Mouse (Mus musculus) hindbrain, embryonic 16.5 days (tissue): ENCODE results near the gene Atpif1. TPM values are rescaled to one million over a fixed set of nuclear protein-coding genes. Genes with fewer than 3 reads are reported as not detected.
"Not testable (repeated sequence)": the region's sequence is repeated elsewhere in the genome, so short reads cannot be mapped to it uniquely, and the experiment has no call there.

Source experiments
- ATAC-seq: fragments of 200-750 bp; cut with Nextera tagmentation; 2 replicates; pipeline ENCODE4 v1.8.0; 2017; ENCODE audit warnings: moderate TSS enrichment, moderate library complexity
- H3K27ac ChIP-seq: fragments of 300-500 bp; sonication (generic); 2 replicates; pipeline ENCODE4 v1.5.1; 2014; ENCODE audit warnings: low read depth, mild to moderate bottlenecking, control low read depth, low read length, moderate library complexity
- H3K27me3 ChIP-seq: fragments of 300-500 bp; sonication (generic); replicated peaks from 2 replicates; pipeline ENCODE4 v1.6.1; 2014; ENCODE audit warnings: low read length; ENCODE audit not compliant: control insufficient read depth, insufficient read depth
- H3K36me3 ChIP-seq: fragments of 300-500 bp; sonication (generic); 2 replicates; pipeline ENCODE4 v1.6.1; 2014; ENCODE audit warnings: mild to moderate bottlenecking, low read length, moderate library complexity, mixed read lengths; ENCODE audit not compliant: control insufficient read depth, insufficient read depth
- H3K4me1 ChIP-seq: fragments of 300-500 bp; sonication (generic); 2 replicates; pipeline ENCODE4 v1.6.1; 2014; ENCODE audit warnings: low read depth, low read length; ENCODE audit not compliant: control insufficient read depth, insufficient read depth
- H3K4me2 ChIP-seq: fragments of 300-500 bp; sonication (generic); 2 replicates; pipeline ENCODE4 v1.6.1; 2014; ENCODE audit warnings: mild to moderate bottlenecking, low read length, control low read depth, moderate library complexity
- H3K4me3 ChIP-seq: fragments of 300-500 bp; sonication (generic); 2 replicates; pipeline ENCODE4 v1.5.1; 2014; ENCODE audit warnings: mild to moderate bottlenecking, low read length, control low read depth, moderate library complexity
- H3K9ac ChIP-seq: fragments of 300-500 bp; sonication (generic); 2 replicates; pipeline ENCODE4 v1.6.1; 2014; ENCODE audit warnings: low read depth, mild to moderate bottlenecking, control low read depth, low read length, moderate library complexity
- H3K9me3 ChIP-seq: fragments of 300-500 bp; sonication (generic); 2 replicates; pipeline ENCODE4 v1.6.1; 2014; ENCODE audit warnings: mild to moderate bottlenecking, low read length, moderate library complexity; ENCODE audit not compliant: control insufficient read depth
- whole genome bisulfite sequencing: fragments of 180-500 bp; shearing (Covaris S2); extraction: QIAGEN DNeasy Blood & Tissue Kit; methylation state at CpG from one replicate; pipeline ENCODE4 v1.1.7; 2014; 5-methylcytosine and 5-hydroxymethylcytosine counted together
- polyA plus RNA-seq: library from polyadenylated mRNA; unstranded; fragments of >200 nt; fragmentation: Nextera tagmentation; extraction: Ambion mirVana; gene quantifications from 2 replicates; pipeline ENCODE4 v1.2.1, GENCODE M21; 2015

Gene Atpif1
- polyA plus RNA-seq, 1 experiment from 2014 or later = 1,329 TPM

GRCm38 (mm10) chr4:132488976-132489375 lies 44.5 kb downstream of the Atpif1 start:
- H3K27me3 ChIP-seq = no peaks in the 10 kb centered on the region
- ATAC-seq = no peak
- no peak overlapping the region for H3K9ac ChIP-seq
- no peak overlapping the region for H3K4me2 ChIP-seq
- H3K9me3 ChIP-seq = no peaks in the 10 kb centered on the region
- H3K4me1 ChIP-seq = no peaks in the 10 kb centered on the region; the same call in 1 of the 2 replicates
- H3K4me3 ChIP-seq = no peak overlapping the region
- H3K27ac ChIP-seq = no peak overlapping the region
- WGBS = 87% methylated on average over 6 of the region's 6 CpGs
- no peaks in the 10 kb centered on the region; the same call in 1 of the 2 replicates for H3K36me3 ChIP-seq

- no peak overlapping the region for H3K4me3 ChIP-seq
- no peak for ATAC-seq
- H3K27ac ChIP-seq = no peak overlapping the region
- no peak overlapping the region for H3K4me2 ChIP-seq
- no peaks in the 10 kb centered on the region for H3K9me3 ChIP-seq
- H3K36me3 ChIP-seq = no peaks in the 10 kb centered on the region; the same call in 1 of the 2 replicates
- H3K9ac ChIP-seq = no peak overlapping the region
- no peaks in the 10 kb centered on the region; the same call in 1 of the 2 replicates for H3K4me1 ChIP-seq
- 89% methylated on average over 3 of the region's 3 CpGs for WGBS
- H3K27me3 ChIP-seq = no peaks in the 10 kb centered on the region
These were observed 44.9 kb downstream of the Atpif1 start for GRCm38 (mm10) chr4:132488521-132488920.

GRCm38 (mm10) chr4:132484820-132485219 lies 48.6 kb downstream of the Atpif1 start:
- ATAC-seq = no peak
- Histone ChIP-seq H3K9ac (no peak overlapping the region), H3K36me3 (no peaks in the 10 kb centered on the region), H3K27ac (no peak overlapping the region), H3K4me3 (no peak overlapping the region), H3K9me3 (no peaks in the 10 kb centered on the region), H3K4me1 (no peaks in the 10 kb centered on the region), H3K4me2 (no peak overlapping the region), H3K27me3 (no peaks in the 10 kb centered on the region)
- WGBS = 78% methylated on average over 5 of the region's 5 CpGs

GRCm38 (mm10) chr4:132484231-132484630 lies 49.2 kb downstream of the Atpif1 start:
- 87% methylated on average over 4 of the region's 4 CpGs for WGBS
- Histone ChIP-seq H3K36me3 (no peaks in the 10 kb centered on the region), H3K4me3 (no peak overlapping the region), H3K4me1 (no peaks in the 10 kb centered on the region), H3K27me3 (no peaks in the 10 kb centered on the region), H3K27ac (no peak overlapping the region), H3K9me3 (no peaks in the 10 kb centered on the region), H3K4me2 (no peak overlapping the region), H3K9ac (no peak overlapping the region)
- no peak for ATAC-seq

- Histone ChIP-seq H3K4me1 (no peaks in the 10 kb centered on the region), H3K4me2 (no peak overlapping the region), H3K36me3 (no peaks in the 10 kb centered on the region), H3K9me3 (no peaks in the 10 kb centered on the region), H3K27ac (no peak overlapping the region), H3K9ac (no peak overlapping the region), H3K27me3 (no peaks in the 10 kb centered on the region), H3K4me3 (no peak overlapping the region)
- ATAC-seq = no peak
- WGBS = 83% methylated on average over 13 of the region's 13 CpGs
These were observed 50.4 kb downstream of the Atpif1 start for GRCm38 (mm10) chr4:132482956-132483608.

GRCm38 (mm10) chr4:132482104-132482503 lies 51.4 kb downstream of the Atpif1 start:
- H3K27me3 ChIP-seq, H3K9ac ChIP-seq, ATAC-seq, H3K27ac ChIP-seq, H3K36me3 ChIP-seq, H3K4me1 ChIP-seq, H3K4me3 ChIP-seq, H3K4me2 ChIP-seq, H3K9me3 ChIP-seq: not testable (repeated sequence)
- 79% methylated on average over 3 of the region's 3 CpGs for WGBS

Other genes with a start within 250 kb of the Atpif1 start
- 3.9 and 4.8 TPM in 2 replicates for gene Rab42, start 230.3 kb downstream of the Atpif1 start, polyA plus RNA-seq
- 75.2 and 77.9 TPM in 2 replicates for gene Trnau1ap, start 204.1 kb downstream of the Atpif1 start, polyA plus RNA-seq
- 31.5 and 35.2 TPM in 2 replicates for gene Rcc1, start 180.1 kb downstream of the Atpif1 start, polyA plus RNA-seq
- gene Phactr4, start 111.2 kb downstream of the Atpif1 start, polyA plus RNA-seq = 5.0 and 7.0 TPM in 2 replicates
- 14.7 and 15.2 TPM in 2 replicates for gene Med18, start 69.7 kb downstream of the Atpif1 start, polyA plus RNA-seq
- 13.3 and 14.6 TPM in 2 replicates for gene Sesn2, start 23.2 kb downstream of the Atpif1 start, polyA plus RNA-seq
- gene Dnajc8, start 1.9 kb upstream of the Atpif1 start, polyA plus RNA-seq = 130 and 138 TPM in 2 replicates
- 0.39 and 0.48 TPM in 2 replicates for gene Ptafr, start 30.4 kb upstream of the Atpif1 start, polyA plus RNA-seq
- gene Eya3, start 105.3 kb upstream of the Atpif1 start, polyA plus RNA-seq = 9.5 and 12.1 TPM in 2 replicates
- 6.2 and 6.4 TPM in 2 replicates for gene Xkr8, start 198.9 kb upstream of the Atpif1 start, polyA plus RNA-seq
- 0.64 and 1.2 TPM in 2 replicates for gene Smpdl3b, start 223.6 kb upstream of the Atpif1 start, polyA plus RNA-seq
- 40.7 and 43.6 TPM in 2 replicates for gene Rpa2, start 234.7 kb upstream of the Atpif1 start, polyA plus RNA-seq